Mouse (Mus musculus) cerebellum, postnatal 25 days (tissue): Measurements from ENCODE around the gene Cadps2.
A peak's percentile ranks its signal among the peaks of the same experiment; 100 is the strongest.

Experiments used
- DNase-seq, 2 experiments: peaks; one replicate each; pipeline ENCODE4 v3.0.0; 2021; ENCODE audit warnings: mixed read lengths in 2 of 2

Cadps2 gene

GRCm38 (mm10) chr6:23249616-23250287, 589.5 kb downstream of the Cadps2 start:
- peak; percentile 15 to 40 for DNase-seq

GRCm38 (mm10) chr6:23249053-23249401, 590.2 kb downstream of the Cadps2 start:
- DNase-seq: peak; percentile 12 to 31

- DNase-seq: no peak
Measured at GRCm38 (mm10) chr6:23248313-23249052, 590.7 kb downstream of the Cadps2 start, which contains the start of gene Fezf1. Fezf1 (minus strand) TSS chr6:23248362.

- peak in 1 of 2 experiments; percentile 25 for DNase-seq
Measured at GRCm38 (mm10) chr6:23247512-23248312, 591.5 kb downstream of the Cadps2 start.

GRCm38 (mm10) chr6:23246790-23247511, 592.3 kb downstream of the Cadps2 start:
- peak in 1 of 2 experiments; percentile 45 for DNase-seq

- no peak for DNase-seq
Measured at GRCm38 (mm10) chr6:23246061-23246789, 593.0 kb downstream of the Cadps2 start.

- peak; percentile 16 to 36 for DNase-seq
Measured at GRCm38 (mm10) chr6:23245545-23246011, 593.6 kb downstream of the Cadps2 start.

GRCm38 (mm10) chr6:23245121-23245520, 594.1 kb downstream of the Cadps2 start:
- DNase-seq: no peak

GRCm38 (mm10) chr6:23243821-23244760, 595.1 kb downstream of the Cadps2 start:
- DNase-seq: no peak
